ENCODE assay signal across 8 mouse cellular contexts in the genomic region with DNA sequence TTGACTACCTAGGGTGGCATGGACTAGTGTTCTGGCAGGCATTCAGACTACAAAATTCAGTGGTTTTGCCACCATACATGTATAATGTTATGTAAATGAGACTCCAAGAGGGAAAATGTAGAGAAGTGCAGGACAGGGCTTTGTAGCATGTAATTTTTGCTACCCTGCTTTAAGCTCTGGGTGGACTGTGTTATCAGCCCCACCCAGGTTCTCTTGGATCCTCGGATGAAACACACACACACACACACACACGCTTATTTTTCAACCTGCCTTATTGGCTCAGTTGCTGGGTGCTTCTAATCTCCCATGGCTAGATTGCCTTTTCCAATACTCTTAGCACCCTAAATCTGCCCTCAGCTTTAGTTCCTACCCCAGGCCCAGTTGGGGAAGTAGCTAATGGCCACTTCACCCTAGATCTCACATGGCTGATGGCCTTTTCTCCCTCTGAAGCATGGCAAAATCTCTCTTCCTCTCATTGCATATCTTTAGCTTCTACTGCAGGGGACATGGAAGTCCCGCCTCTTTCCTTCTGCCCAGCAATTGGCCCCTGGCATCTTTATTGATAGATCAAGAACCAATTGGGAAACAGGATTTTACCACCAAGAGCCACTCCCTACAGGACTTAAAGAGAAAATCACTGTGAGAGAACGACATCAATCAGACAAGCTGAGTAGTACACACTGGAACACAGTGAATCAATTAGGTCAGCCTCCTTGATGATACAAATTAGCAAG. TPM values are rescaled to one million over a fixed set of nuclear protein-coding genes. Genes with fewer than 3 reads are reported as not detected.
DNase-seq lines count a peak whose midpoint lies in the region; ATAC-seq lines count a peak whose summit lies in the region.

No protein-coding gene starts in this region.

- H3K9ac ChIP-seq in heart, embryonic 11.5 days (ENCODE audit: low read depth, low read length), result no peak overlapping the region

- 68% methylated on average over 4 of the region's 4 CpGs for WGBS in heart, embryonic 11.5 days (ENCODE audit: insufficient replicate concordance)

- H3K4me3 ChIP-seq in heart, embryonic 11.5 days (ENCODE audit: low read depth, low read length), result no peak overlapping the region

- no peak overlapping the region for H3K4me2 ChIP-seq in heart, embryonic 11.5 days

- no peaks in the 10 kb centered on the region for H3K4me1 ChIP-seq in heart, embryonic 11.5 days (ENCODE audit: control insufficient read depth, insufficient read depth, low read length)

- no peaks in the 10 kb centered on the region for H3K9me3 ChIP-seq in heart, embryonic 11.5 days (replicated peaks; ENCODE audit: control insufficient read depth, low read length)

- H3K36me3 ChIP-seq in heart, embryonic 11.5 days (ENCODE audit: control insufficient read depth, insufficient read depth, low read length), result no peaks in the 10 kb centered on the region

- intact Hi-C loops in heart, postnatal 10 days (cut with DNase I), result no loop called here

- no peak for ATAC-seq in heart, embryonic 11.5 days (replicated peaks; ENCODE audit: insufficient number of reproducible peaks, low FRiP score, low TSS enrichment)
- ATAC-seq in granulocyte monocyte progenitor cell, adult 5-6 weeks (replicated peaks; ENCODE audit: poor library complexity, severe bottlenecking), result peak; percentile 96

- DNase-seq in heart, postnatal 10 days, result peak; percentile 8 to 11
- peak; percentile 32 to 37 for DNase-seq in CD8-positive naive resting alpha-beta T cell, adult 2 months (ENCODE audit: low read depth in 2 of 2, low spot score in 2 of 2)
- peak; percentile 61 to 64 for DNase-seq in natural killer cell, adult 2 months (ENCODE audit: low spot score in 2 of 2)
- no peak for DNase-seq in gastrocnemius, adult 8-10 months (ENCODE audit: low spot score in 2 of 2)
- no peak for DNase-seq in urinary bladder, adult 2 months (ENCODE audit: low spot score)
- DNase-seq in c-Kit-positive CD71-positive TER-119-positive erythroid progenitor cells, embryonic 14.5 days (ENCODE audit: low spot score), result no peak

- H3K27me3 ChIP-seq in heart, embryonic 11.5 days (ENCODE audit: control insufficient read depth, insufficient read depth, low read length), result no peaks in the 10 kb centered on the region

- no peak overlapping the region for H3K27ac ChIP-seq in heart, embryonic 11.5 days (ENCODE audit: low read depth, low read length)

RNA-seq across cellular contexts. Expression of gene Tnfaip3, which starts 28.2 kb away (rescaled TPM):
- 1 to 10 TPM; 3.5 to 4.7 TPM for total RNA-seq in heart, postnatal 10 days (2021)
- 3.0 and 3.9 TPM in 2 replicates for polyA plus RNA-seq in heart, embryonic 11.5 days (2014; fragmentation: Nextera tagmentation; extraction: Ambion mirVana)
- total RNA-seq in granulocyte monocyte progenitor cell, adult 5-6 weeks (2014; fragmentation: Nextera tagmentation), result 3.1 and 6.1 TPM in 2 replicates
- total RNA-seq in granulocyte monocyte progenitor cell, adult 5-6 weeks (2017), result 34.0 and 36.2 TPM in 2 replicates
- 1 to 10 TPM; 1.4 to 2.7 (median 1.9) TPM for total RNA-seq in gastrocnemius, adult 8-10 months (2022)
- 3.7 and 4.4 TPM in 2 replicates for polyA plus RNA-seq in urinary bladder, adult 2 months (2012; rRNA removed)

Comparison
In these comparisons a context has a peak if more than half of its experiments do, and no peak if none do; other contexts are left out.
1. DNase-seq: peak in heart, postnatal 10 days (2 of 2), CD8-positive naive resting alpha-beta T cell, adult 2 months (2 of 2) and natural killer cell, adult 2 months (2 of 2); none in gastrocnemius, adult 8-10 months (0 of 2), urinary bladder, adult 2 months (single experiment) and c-Kit-positive CD71-positive TER-119-positive erythroid progenitor cells, embryonic 14.5 days (single experiment).